Mouse (Mus musculus) neural tube, embryonic 13.5 days (tissue): ENCODE measurements around the gene Edc4. TPM values are rescaled to one million over a fixed set of nuclear protein-coding genes. Genes with fewer than 3 reads are reported as not detected.
A peak's percentile ranks its signal among the peaks of the same experiment; 100 is the strongest.

ENCODE experiments used
- ATAC-seq: fragments of 200-750 bp; cut with Nextera tagmentation; 2 replicates; pipeline ENCODE4 v1.8.0; 2017; ENCODE audit warnings: low read depth, mild to moderate bottlenecking, moderate TSS enrichment, moderate library complexity
- H3K27ac ChIP-seq: fragments of 300-500 bp; sonication (generic); replicated peaks from 2 replicates; pipeline ENCODE4 v1.5.1; 2015; ENCODE audit warnings: moderate library complexity, mild to moderate bottlenecking, inconsistent platforms
- H3K27me3 ChIP-seq: fragments of 300-500 bp; sonication (generic); 2 replicates; pipeline ENCODE4 v1.6.1; 2015; ENCODE audit warnings: mild to moderate bottlenecking, inconsistent platforms
- H3K36me3 ChIP-seq: fragments of 300-500 bp; sonication (generic); 2 replicates; pipeline ENCODE4 v1.6.1; 2015; ENCODE audit warnings: mild to moderate bottlenecking, inconsistent platforms
- H3K4me1 ChIP-seq: fragments of 300-500 bp; sonication (generic); replicated peaks from 2 replicates; pipeline ENCODE4 v1.6.1; 2015; ENCODE audit warnings: inconsistent platforms
- H3K4me2 ChIP-seq: fragments of 300-500 bp; sonication (generic); 2 replicates; pipeline ENCODE4 v1.6.1; 2015; ENCODE audit warnings: inconsistent platforms, mild to moderate bottlenecking, moderate library complexity
- H3K4me3 ChIP-seq: fragments of 300-500 bp; sonication (generic); 2 replicates; pipeline ENCODE4 v1.5.1; 2015; ENCODE audit warnings: mild to moderate bottlenecking, inconsistent platforms
- H3K9ac ChIP-seq: fragments of 300-500 bp; sonication (generic); 2 replicates; pipeline ENCODE4 v1.6.1; 2015; ENCODE audit warnings: moderate library complexity, mild to moderate bottlenecking, inconsistent platforms
- H3K9me3 ChIP-seq: fragments of 300-500 bp; sonication (generic); 2 replicates; pipeline ENCODE4 v1.6.1; 2016; ENCODE audit warnings: inconsistent platforms
- WGBS: fragments of 180-500 bp; shearing (Covaris S2); methylation state at CpG from one replicate; pipeline ENCODE4 v1.1.7; 2015; 5-methylcytosine and 5-hydroxymethylcytosine counted together
- polyA plus RNA-seq: library from polyadenylated mRNA; unstranded; fragments of >200 nt; fragmentation: Nextera tagmentation; extraction: Ambion mirVana; gene quantifications from 2 replicates; pipeline ENCODE4 v1.2.1, GENCODE M21; 2015

Gene Edc4
- polyA plus RNA-seq, 1 experiment from 2014 or later = 43.9 TPM

GRCm38 (mm10) chr8:105935105-105935504 lies 54.4 kb downstream of the Edc4 start:
- no peaks in the 10 kb centered on the region for H3K27me3 ChIP-seq
- H3K36me3 ChIP-seq = peaks cover 25% of the 10 kb centered on the region
- no peak overlapping the region for H3K4me2 ChIP-seq
- WGBS = 90% methylated on average over 6 of the region's 6 CpGs
- peaks cover 30% of the 10 kb centered on the region for H3K4me1 ChIP-seq
- H3K9ac ChIP-seq = no peak overlapping the region
- no peak overlapping the region for H3K4me3 ChIP-seq
- no peak for ATAC-seq
- no peak overlapping the region for H3K27ac ChIP-seq
- no peaks in the 10 kb centered on the region for H3K9me3 ChIP-seq

DNA sequence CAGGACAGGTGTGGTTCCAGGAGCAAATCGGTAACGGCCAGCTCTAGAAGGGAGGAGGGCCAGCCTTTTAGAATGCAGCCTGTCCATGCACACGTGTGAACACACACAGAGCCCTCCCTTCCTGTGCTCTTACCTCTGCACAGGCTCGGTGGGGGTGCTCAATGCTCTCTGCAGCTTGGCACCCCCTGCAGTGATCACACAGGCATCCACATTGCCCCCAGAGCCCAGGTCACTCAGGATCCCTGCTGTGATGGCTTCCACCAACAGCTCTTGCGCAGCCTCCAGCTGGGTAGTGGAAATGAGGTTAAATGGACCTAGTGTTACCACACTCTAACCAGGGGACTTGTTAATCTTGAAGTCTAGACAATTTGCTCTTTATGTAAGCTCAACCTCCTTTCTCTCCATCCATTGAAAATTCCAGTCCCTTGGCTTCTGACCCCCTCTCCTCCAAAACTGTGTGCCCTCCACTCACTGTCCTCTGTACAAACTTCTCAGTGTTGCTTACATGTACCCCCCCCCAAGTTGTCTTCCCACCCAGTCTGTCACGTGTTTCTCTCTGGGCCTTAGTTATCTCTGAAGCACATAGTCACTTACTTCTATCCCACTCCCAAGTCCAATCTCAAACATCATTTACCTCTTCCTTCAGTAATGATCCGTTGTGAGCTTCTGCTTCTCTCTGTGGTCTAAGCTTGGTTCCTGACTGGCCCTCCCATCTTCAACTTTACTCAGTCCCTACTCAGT lies 55.4 kb downstream of the Edc4 start:
- 29% methylated on average over 7 of the region's 7 CpGs for WGBS
- Histone ChIP-seq H3K4me1 (peaks cover 25% of the 10 kb centered on the region), H3K9ac (peak overlapping the region; percentile 83), H3K27ac (peak overlapping the region; percentile 94), H3K27me3 (no peaks in the 10 kb centered on the region), H3K4me3 (peak overlapping the region; percentile 71), H3K9me3 (no peaks in the 10 kb centered on the region), H3K4me2 (peak overlapping the region; percentile 97), H3K36me3 (peaks cover 23% of the 10 kb centered on the region; the same call in 1 of the 2 replicates)
- no peak; the same call in 1 of the 2 replicates for ATAC-seq

- Histone ChIP-seq H3K9me3 (no peaks in the 10 kb centered on the region), H3K27me3 (no peaks in the 10 kb centered on the region), H3K4me3 (peak overlapping the region; percentile 71), H3K9ac (peak overlapping the region; percentile 83), H3K36me3 (peaks cover 18% of the 10 kb centered on the region; the same call in 1 of the 2 replicates), H3K4me1 (peaks cover 25% of the 10 kb centered on the region), H3K4me2 (peak overlapping the region; percentile 97), H3K27ac (peak overlapping the region; percentile 94)
- peak; percentile 91 for ATAC-seq
- under 1% methylated on average over 29 of the region's 30 CpGs for WGBS
These were observed 56.3 kb downstream of the Edc4 start for GRCm38 (mm10) chr8:105936866-105937475.

DNA sequence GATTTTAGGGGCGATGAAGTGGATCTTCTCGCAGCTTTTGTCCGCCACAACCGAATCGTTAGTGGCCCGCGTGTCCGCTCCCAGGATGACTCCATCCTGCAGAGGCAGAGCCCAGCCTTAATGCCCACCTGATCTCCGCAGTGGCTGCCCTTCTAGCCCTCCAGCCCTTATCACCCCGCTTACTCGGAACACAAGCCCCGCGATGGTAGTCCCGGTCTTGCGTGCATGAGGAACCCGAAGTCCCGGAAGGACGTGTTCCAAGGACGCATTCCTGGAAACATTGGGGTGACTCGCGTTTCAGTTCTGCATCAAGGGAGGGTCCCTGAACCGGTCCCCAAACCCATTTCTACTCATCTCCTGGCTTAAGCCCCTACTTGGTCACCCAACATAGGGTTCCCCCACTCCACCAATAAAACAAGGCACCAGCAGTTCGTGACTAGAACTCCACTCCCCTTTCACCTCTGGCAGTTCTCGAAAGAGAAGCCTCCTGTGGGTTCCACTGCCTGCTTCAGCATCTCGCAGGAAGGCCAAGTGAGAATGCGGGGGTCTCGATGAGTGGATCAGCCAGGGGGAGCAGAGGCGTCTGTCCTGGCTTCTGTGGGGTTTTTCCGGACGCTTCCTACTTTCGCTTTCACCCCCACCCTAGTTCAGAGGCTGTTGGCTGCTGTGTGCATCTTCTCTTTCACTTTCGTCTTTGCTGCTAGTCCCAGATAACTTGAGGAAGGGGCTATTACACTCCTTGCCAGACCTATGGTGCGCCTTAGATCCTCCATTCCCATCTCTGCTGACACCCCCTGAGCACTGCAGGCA lies 57.0 kb downstream of the Edc4 start:
- 2% methylated on average over 33 of the region's 33 CpGs for WGBS

GRCm38 (mm10) chr8:105938306-105938669 lies 57.6 kb downstream of the Edc4 start, which contains the start of gene Psmb10:
Gene Psmb10 (minus strand): TSS chr8:105938444.
- WGBS = 35% methylated on average over 4 of the region's 4 CpGs
- peaks cover 25% of the 10 kb centered on the region for H3K4me1 ChIP-seq
- H3K36me3 ChIP-seq = peaks cover 5% of the 10 kb centered on the region; the same call in 1 of the 2 replicates
- peak within 1 kb of the TSS; percentile 94 for H3K27ac ChIP-seq
- no peaks in the 10 kb centered on the region for H3K9me3 ChIP-seq
- H3K27me3 ChIP-seq = no peaks in the 10 kb centered on the region
- H3K9ac ChIP-seq = peak within 1 kb of the TSS; percentile 83
- H3K4me3 ChIP-seq = peak within 1 kb of the TSS; percentile 71
- peak within 1 kb of the TSS; percentile 97 for H3K4me2 ChIP-seq
- ATAC-seq = no peak

More for the DNA sequence above, 57.0 kb downstream of the Edc4 start:
- peak overlapping the region; percentile 94 for H3K27ac ChIP-seq
- ATAC-seq = peak; percentile 49
- H3K9me3 ChIP-seq = no peaks in the 10 kb centered on the region
- H3K27me3 ChIP-seq = no peaks in the 10 kb centered on the region
- peaks cover 25% of the 10 kb centered on the region for H3K4me1 ChIP-seq
- H3K4me2 ChIP-seq = peak overlapping the region; percentile 97
- H3K4me3 ChIP-seq = peak overlapping the region; percentile 71
- peak overlapping the region; percentile 83 for H3K9ac ChIP-seq
- peaks cover 11% of the 10 kb centered on the region; the same call in 1 of the 2 replicates for H3K36me3 ChIP-seq

DNA sequence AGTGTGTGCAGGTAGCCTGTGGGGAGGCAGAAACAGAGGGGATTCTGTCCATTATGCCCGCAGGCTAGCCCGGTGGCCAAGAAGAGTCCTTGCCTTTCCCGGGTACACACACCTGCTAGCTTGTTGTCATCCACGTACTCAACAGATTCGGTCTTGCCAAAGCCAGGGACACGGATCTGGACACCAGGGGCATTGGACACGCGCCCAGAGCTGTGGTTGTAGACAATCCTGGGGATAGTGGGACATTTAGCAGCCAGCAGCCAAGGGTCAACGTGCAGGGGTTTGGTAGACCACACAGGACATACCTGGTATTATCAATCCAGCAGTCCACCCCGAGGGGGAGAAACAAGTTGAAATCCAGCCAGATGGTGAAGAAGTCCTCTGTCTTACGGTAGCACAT lies 61.3 kb downstream of the Edc4 start:
- no peak for ATAC-seq
- Histone ChIP-seq H3K9me3 (no peaks in the 10 kb centered on the region), H3K27ac (no peak overlapping the region), H3K4me1 (peaks cover 10% of the 10 kb centered on the region), H3K4me2 (no peak overlapping the region), H3K36me3 (no peaks in the 10 kb centered on the region), H3K4me3 (no peak overlapping the region), H3K27me3 (no peaks in the 10 kb centered on the region), H3K9ac (no peak overlapping the region)
- 95% methylated on average over 11 of the region's 11 CpGs for WGBS

DNA sequence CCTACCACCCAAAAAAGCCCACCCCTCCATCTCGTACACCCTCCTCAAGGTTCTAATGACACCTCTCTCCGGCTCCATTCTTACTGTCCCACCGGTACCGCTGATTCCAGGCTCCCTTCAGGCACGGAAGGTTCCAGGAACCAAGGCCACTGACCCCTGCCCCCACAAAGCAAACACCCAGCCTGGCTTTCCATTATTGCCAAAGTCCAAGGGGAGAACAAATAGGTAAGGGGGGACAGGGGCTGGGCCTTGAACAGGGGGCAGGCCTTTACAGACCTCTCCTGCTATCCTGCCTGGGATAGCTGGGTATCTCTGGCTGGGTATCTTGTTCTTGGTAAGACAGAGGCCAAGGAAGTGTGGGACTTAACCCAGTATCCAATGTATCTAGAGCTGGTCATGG lies 61.9 kb downstream of the Edc4 start:
- H3K9me3 ChIP-seq = no peaks in the 10 kb centered on the region
- ATAC-seq = no peak
- no peaks in the 10 kb centered on the region for H3K36me3 ChIP-seq
- H3K4me3 ChIP-seq = no peak overlapping the region
- H3K4me1 ChIP-seq = peaks cover 10% of the 10 kb centered on the region
- 95% methylated on average over 5 of the region's 5 CpGs for WGBS
- no peak overlapping the region for H3K27ac ChIP-seq
- H3K4me2 ChIP-seq = no peak overlapping the region
- H3K9ac ChIP-seq = no peak overlapping the region
- no peaks in the 10 kb centered on the region for H3K27me3 ChIP-seq

DNA sequence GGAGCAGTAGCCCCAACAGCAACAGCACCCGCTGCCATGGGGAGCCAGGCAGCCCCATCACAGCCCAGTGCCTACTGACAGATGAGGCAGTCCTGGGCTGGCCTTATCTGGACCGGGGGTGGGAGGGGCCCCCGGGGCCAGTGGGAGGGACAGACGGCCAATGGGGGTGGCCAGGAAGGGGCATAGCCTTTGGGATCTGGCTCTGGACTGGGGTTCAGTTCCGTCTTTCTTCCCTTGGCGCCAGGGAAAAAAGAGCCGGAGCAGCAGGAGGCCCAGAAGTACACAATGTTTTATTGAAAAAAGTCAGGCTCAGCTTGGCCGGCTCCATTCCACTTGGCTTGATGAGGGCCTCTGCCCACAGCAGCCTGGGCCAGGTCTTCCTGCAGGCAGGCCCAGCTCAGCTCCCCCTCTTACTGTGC lies 62.6 kb downstream of the Edc4 start, which contains the start of gene Lcat:
TSS of gene Lcat (minus strand) at position 62 of the 419 bp plus-strand sequence.
- Histone ChIP-seq H3K9ac (no peak within 1 kb of the TSS), H3K4me3 (no peak within 1 kb of the TSS), H3K4me2 (no peak within 1 kb of the TSS), H3K27me3 (no peaks in the 10 kb centered on the region), H3K36me3 (no peaks in the 10 kb centered on the region), H3K4me1 (peaks cover 2% of the 10 kb centered on the region), H3K9me3 (no peaks in the 10 kb centered on the region), H3K27ac (no peak within 1 kb of the TSS)
- 71% methylated on average over 8 of the region's 8 CpGs for WGBS
- no peak for ATAC-seq

Other genes starting within 250 kb of the Edc4 start
- 105 and 118 TPM in 2 replicates for gene Ctcf, start 244.3 kb upstream of the Edc4 start, polyA plus RNA-seq
- gene Agrp, start 243.5 kb upstream of the Edc4 start, polyA plus RNA-seq = 2.0 TPM in 2 replicates
- gene Carmil2, start 194.6 kb upstream of the Edc4 start, polyA plus RNA-seq = 16.6 and 20.2 TPM in 2 replicates
- gene Acd, start 179.8 kb upstream of the Edc4 start, polyA plus RNA-seq = 77.1 and 87.1 TPM in 2 replicates
- gene Pard6a, start 179.7 kb upstream of the Edc4 start, polyA plus RNA-seq = 47.7 and 48.0 TPM in 2 replicates
- not detected in 2 replicates for gene 4933405L10Rik, start 173.2 kb upstream of the Edc4 start, polyA plus RNA-seq
- gene Enkd1, start 172.7 kb upstream of the Edc4 start, polyA plus RNA-seq = 10.3 and 11.2 TPM in 2 replicates
- 66.7 and 72.4 TPM in 2 replicates for gene Gfod2, start 122.2 kb upstream of the Edc4 start, polyA plus RNA-seq
- gene Ranbp10, start 53.5 kb upstream of the Edc4 start, polyA plus RNA-seq = 11.6 and 13.0 TPM in 2 replicates
- 0.46 and 0.54 TPM in 2 replicates for gene Tsnaxip1, start 53.1 kb upstream of the Edc4 start, polyA plus RNA-seq
- gene Cenpt, start 27.6 kb upstream of the Edc4 start, polyA plus RNA-seq = 52.7 and 63.8 TPM in 2 replicates
- gene Thap11, start 25.7 kb upstream of the Edc4 start, polyA plus RNA-seq = 61.4 and 64.1 TPM in 2 replicates
- gene Nutf2, start 20.3 kb upstream of the Edc4 start, polyA plus RNA-seq = 198 and 201 TPM in 2 replicates
- gene Nrn1l, start 12.7 kb downstream of the Edc4 start, polyA plus RNA-seq = 0.46 and 0.54 TPM in 2 replicates
- 14.2 and 14.3 TPM in 2 replicates for gene Pskh1, start 19.6 kb downstream of the Edc4 start, polyA plus RNA-seq
- gene Ctrl, start 53.0 kb downstream of the Edc4 start, polyA plus RNA-seq = 3.1 and 3.6 TPM in 2 replicates
- 43.1 and 43.2 TPM in 2 replicates for gene Psmb10, start 57.6 kb downstream of the Edc4 start, polyA plus RNA-seq
- 0.59 and 0.71 TPM in 2 replicates for gene Lcat, start 62.5 kb downstream of the Edc4 start, polyA plus RNA-seq
- gene Slc12a4, start 85.2 kb downstream of the Edc4 start, polyA plus RNA-seq = 8.7 and 11.0 TPM in 2 replicates
- gene Dpep3, start 98.5 kb downstream of the Edc4 start, polyA plus RNA-seq = not detected in 2 replicates
- gene Dus2, start 110.5 kb downstream of the Edc4 start, polyA plus RNA-seq = 21.5 and 23.1 TPM in 2 replicates
- 0.24 TPM in 1 of 2 replicates, not detected in the other for gene Dpep2nb, start 125.1 kb downstream of the Edc4 start, polyA plus RNA-seq
- 20.7 and 22.2 TPM in 2 replicates for gene Ddx28, start 131.0 kb downstream of the Edc4 start, polyA plus RNA-seq
- gene Nfatc3, start 178.0 kb downstream of the Edc4 start, polyA plus RNA-seq = 4.1 and 4.2 TPM in 2 replicates